Mouse (Mus musculus) kidney, postnatal 36 days (tissue): ENCODE results near the gene Uimc1.

Experiments
- DNase-seq, 2 experiments: peaks; one replicate each; pipeline ENCODE4 v3.0.0; 2021 to 2022; ENCODE audit warnings: mixed read lengths in 2 of 2

The Uimc1 gene

GRCm38 (mm10) chr13:54992215-54992614 is 107.9 kb downstream of the Uimc1 start:
- no peak for DNase-seq

- no peak for DNase-seq
Measured at GRCm38 (mm10) chr13:54988181-54988760, 111.8 kb downstream of the Uimc1 start.

GRCm38 (mm10) chr13:54987405-54987804 is 112.7 kb downstream of the Uimc1 start:
- DNase-seq, result no peak

- DNase-seq, result peak in 1 of 2 experiments; percentile 10
Measured at GRCm38 (mm10) chr13:54983614-54984013, 116.5 kb downstream of the Uimc1 start.

GRCm38 (mm10) chr13:54983001-54983400 is 117.1 kb downstream of the Uimc1 start:
- DNase-seq, result no peak

- no peak for DNase-seq
Measured at GRCm38 (mm10) chr13:54980957-54981356, 119.1 kb downstream of the Uimc1 start.

- DNase-seq, result no peak
Measured at GRCm38 (mm10) chr13:54978804-54979203, 121.3 kb downstream of the Uimc1 start.
